Mouse (Mus musculus): ENCODE data around the gene Atg2a. TPM values are rescaled to one million over a fixed set of nuclear protein-coding genes. Genes with fewer than 3 reads are reported as not detected.

Atg2a gene
- polyA plus RNA-seq, 1 experiment from 2014 or later, result 13.1 TPM

- Histone ChIP-seq H3K9me3 (ENCODE audit: control insufficient read depth, low read length) (no peaks in the 10 kb centered on the region), H3K4me3 (replicated peaks; ENCODE audit: low read length) (no peak overlapping the region), H3K27ac (ENCODE audit: low read length) (no peak overlapping the region), H3K36me3 (ENCODE audit: control insufficient read depth, insufficient read depth) (peaks cover 6% of the 10 kb centered on the region), H3K4me2 (ENCODE audit: low read length) (no peak overlapping the region), H3K4me1 (replicated peaks; ENCODE audit: control insufficient read depth, insufficient read depth, low read length) (0 out of 2 replicates have a peak, but pooled peaks cover 2% of the 10 kb centered on the region), H3K27me3 (replicated peaks; ENCODE audit: control insufficient read depth, insufficient read depth, low read length) (no peaks in the 10 kb centered on the region), H3K9ac (replicated peaks; ENCODE audit: low read depth, low read length) (no peak overlapping the region)
- ATAC-seq, result no peak
- 91% methylated on average over 8 of the region's 8 CpGs for WGBS
Measured at GRCm38 (mm10) chr19:6262839-6263433, 21.5 kb downstream of the Atg2a start.

GRCm38 (mm10) chr19:6264200-6264599 lies 22.7 kb downstream of the Atg2a start:
- Histone ChIP-seq H3K4me3 (replicated peaks; ENCODE audit: low read length) (no peak overlapping the region), H3K4me1 (replicated peaks; ENCODE audit: control insufficient read depth, insufficient read depth, low read length) (0 out of 2 replicates have a peak, but pooled peaks cover 5% of the 10 kb centered on the region), H3K27ac (ENCODE audit: low read length) (no peak overlapping the region), H3K9ac (replicated peaks; ENCODE audit: low read depth, low read length) (no peak overlapping the region), H3K36me3 (ENCODE audit: control insufficient read depth, insufficient read depth) (peaks cover 5% of the 10 kb centered on the region; the same call in 1 of the 2 replicates), H3K9me3 (ENCODE audit: control insufficient read depth, low read length) (no peaks in the 10 kb centered on the region), H3K4me2 (ENCODE audit: low read length) (no peak overlapping the region), H3K27me3 (replicated peaks; ENCODE audit: control insufficient read depth, insufficient read depth, low read length) (no peaks in the 10 kb centered on the region)
- ATAC-seq, result no peak
- WGBS, result 82% methylated on average over 9 of the region's 9 CpGs

GRCm38 (mm10) chr19:6264945-6265344 lies 23.5 kb downstream of the Atg2a start:
- Histone ChIP-seq H3K9me3 (ENCODE audit: control insufficient read depth, low read length) (no peaks in the 10 kb centered on the region), H3K9ac (replicated peaks; ENCODE audit: low read depth, low read length) (no peak overlapping the region), H3K4me3 (replicated peaks; ENCODE audit: low read length) (no peak overlapping the region), H3K36me3 (ENCODE audit: control insufficient read depth, insufficient read depth) (peaks cover 5% of the 10 kb centered on the region; the same call in 1 of the 2 replicates), H3K27ac (ENCODE audit: low read length) (no peak overlapping the region), H3K27me3 (replicated peaks; ENCODE audit: control insufficient read depth, insufficient read depth, low read length) (no peaks in the 10 kb centered on the region), H3K4me1 (replicated peaks; ENCODE audit: control insufficient read depth, insufficient read depth, low read length) (0 out of 2 replicates have a peak, but pooled peaks cover 5% of the 10 kb centered on the region), H3K4me2 (ENCODE audit: low read length) (no peak overlapping the region)
- 85% methylated on average over 8 of the region's 8 CpGs for WGBS
- ATAC-seq, result no peak

- Histone ChIP-seq H3K9ac (replicated peaks; ENCODE audit: low read depth, low read length) (no peak overlapping the region), H3K27ac (ENCODE audit: low read length) (no peak overlapping the region), H3K36me3 (ENCODE audit: control insufficient read depth, insufficient read depth) (no peaks in the 10 kb centered on the region), H3K9me3 (ENCODE audit: control insufficient read depth, low read length) (no peaks in the 10 kb centered on the region), H3K4me1 (replicated peaks; ENCODE audit: control insufficient read depth, insufficient read depth, low read length) (0 out of 2 replicates have a peak, but pooled peaks cover 5% of the 10 kb centered on the region), H3K4me2 (ENCODE audit: low read length) (no peak overlapping the region), H3K4me3 (replicated peaks; ENCODE audit: low read length) (no peak overlapping the region), H3K27me3 (replicated peaks; ENCODE audit: control insufficient read depth, insufficient read depth, low read length) (no peaks in the 10 kb centered on the region)
- 63% methylated on average over 6 of the region's 6 CpGs for WGBS
- ATAC-seq, result no peak
Measured at GRCm38 (mm10) chr19:6265727-6266182, 24.3 kb downstream of the Atg2a start.

GRCm38 (mm10) chr19:6267306-6268169 lies 26.1 kb downstream of the Atg2a start:
- no peak overlapping the region for H3K9ac ChIP-seq (replicated peaks; ENCODE audit: low read depth, low read length)
- H3K4me1 ChIP-seq (replicated peaks; ENCODE audit: control insufficient read depth, insufficient read depth, low read length), result 0 out of 2 replicates have a peak, but pooled peaks cover 5% of the 10 kb centered on the region
- no peaks in the 10 kb centered on the region for H3K27me3 ChIP-seq (replicated peaks; ENCODE audit: control insufficient read depth, insufficient read depth, low read length)
- no peak overlapping the region for H3K4me3 ChIP-seq (replicated peaks; ENCODE audit: low read length)
- H3K9me3 ChIP-seq (ENCODE audit: control insufficient read depth, low read length), result no peaks in the 10 kb centered on the region
- 70% methylated on average over 11 of the region's 11 CpGs for WGBS
- H3K36me3 ChIP-seq (ENCODE audit: control insufficient read depth, insufficient read depth), result no peaks in the 10 kb centered on the region
- no peak overlapping the region for H3K4me2 ChIP-seq (ENCODE audit: low read length)
- H3K27ac ChIP-seq (ENCODE audit: low read length), result no peak overlapping the region
- no peak for ATAC-seq

GRCm38 (mm10) chr19:6268170-6268528 lies 26.7 kb downstream of the Atg2a start:
- no peak overlapping the region for H3K4me2 ChIP-seq (ENCODE audit: low read length)
- H3K36me3 ChIP-seq (ENCODE audit: control insufficient read depth, insufficient read depth), result no peaks in the 10 kb centered on the region
- H3K27ac ChIP-seq (ENCODE audit: low read length), result no peak overlapping the region
- H3K9me3 ChIP-seq (ENCODE audit: control insufficient read depth, low read length), result no peaks in the 10 kb centered on the region
- 0 out of 2 replicates have a peak, but pooled peaks cover 5% of the 10 kb centered on the region for H3K4me1 ChIP-seq (replicated peaks; ENCODE audit: control insufficient read depth, insufficient read depth, low read length)
- no peak overlapping the region for H3K9ac ChIP-seq (replicated peaks; ENCODE audit: low read depth, low read length)
- no peaks in the 10 kb centered on the region for H3K27me3 ChIP-seq (replicated peaks; ENCODE audit: control insufficient read depth, insufficient read depth, low read length)
- ATAC-seq, result peak; percentile 84
- H3K4me3 ChIP-seq (replicated peaks; ENCODE audit: low read length), result no peak overlapping the region
- WGBS, result 16% methylated on average over 8 of the region's 8 CpGs

- no peaks in the 10 kb centered on the region for H3K36me3 ChIP-seq (ENCODE audit: control insufficient read depth, insufficient read depth)
- no peak for ATAC-seq
- no peak overlapping the region for H3K27ac ChIP-seq (ENCODE audit: low read length)
- H3K4me2 ChIP-seq (ENCODE audit: low read length), result no peak overlapping the region
- H3K9ac ChIP-seq (replicated peaks; ENCODE audit: low read depth, low read length), result no peak overlapping the region
- 87% methylated on average over 7 of the region's 7 CpGs for WGBS
- 0 out of 2 replicates have a peak, but pooled peaks cover 5% of the 10 kb centered on the region for H3K4me1 ChIP-seq (replicated peaks; ENCODE audit: control insufficient read depth, insufficient read depth, low read length)
- H3K4me3 ChIP-seq (replicated peaks; ENCODE audit: low read length), result no peak overlapping the region
- no peaks in the 10 kb centered on the region for H3K27me3 ChIP-seq (replicated peaks; ENCODE audit: control insufficient read depth, insufficient read depth, low read length)
- H3K9me3 ChIP-seq (ENCODE audit: control insufficient read depth, low read length), result no peaks in the 10 kb centered on the region
Measured at GRCm38 (mm10) chr19:6268670-6269132, 27.2 kb downstream of the Atg2a start.

- ATAC-seq, result no peak
- H3K27me3 ChIP-seq (replicated peaks; ENCODE audit: control insufficient read depth, insufficient read depth, low read length), result no peaks in the 10 kb centered on the region
- no peaks in the 10 kb centered on the region for H3K9me3 ChIP-seq (ENCODE audit: control insufficient read depth, low read length)
- H3K36me3 ChIP-seq (ENCODE audit: control insufficient read depth, insufficient read depth), result no peaks in the 10 kb centered on the region
- H3K27ac ChIP-seq (ENCODE audit: low read length), result no peak overlapping the region
- H3K4me1 ChIP-seq (replicated peaks; ENCODE audit: control insufficient read depth, insufficient read depth, low read length), result 0 out of 2 replicates have a peak, but pooled peaks cover 5% of the 10 kb centered on the region
- H3K4me3 ChIP-seq (replicated peaks; ENCODE audit: low read length), result no peak overlapping the region
- H3K9ac ChIP-seq (replicated peaks; ENCODE audit: low read depth, low read length), result no peak overlapping the region
- no peak overlapping the region for H3K4me2 ChIP-seq (ENCODE audit: low read length)
- 89% methylated on average over 8 of the region's 8 CpGs for WGBS
Measured at GRCm38 (mm10) chr19:6269798-6270475, 28.5 kb downstream of the Atg2a start.

GRCm38 (mm10) chr19:6270661-6271060 lies 29.2 kb downstream of the Atg2a start:
- Histone ChIP-seq H3K27me3 (replicated peaks; ENCODE audit: control insufficient read depth, insufficient read depth, low read length) (no peaks in the 10 kb centered on the region), H3K36me3 (ENCODE audit: control insufficient read depth, insufficient read depth) (no peaks in the 10 kb centered on the region), H3K9me3 (ENCODE audit: control insufficient read depth, low read length) (no peaks in the 10 kb centered on the region), H3K4me1 (replicated peaks; ENCODE audit: control insufficient read depth, insufficient read depth, low read length) (peaks cover 6% of the 10 kb centered on the region), H3K4me2 (ENCODE audit: low read length) (no peak overlapping the region), H3K9ac (replicated peaks; ENCODE audit: low read depth, low read length) (no peak overlapping the region), H3K27ac (ENCODE audit: low read length) (no peak overlapping the region), H3K4me3 (replicated peaks; ENCODE audit: low read length) (no peak overlapping the region)
- 60% methylated on average over 9 of the region's 9 CpGs for WGBS
- ATAC-seq, result no peak
